Mouse (Mus musculus): ENCODE measurements around the gene Gna11. TPM values are rescaled to one million over a fixed set of nuclear protein-coding genes. Genes with fewer than 3 reads are reported as not detected.

The Gna11 gene
- total RNA-seq, 4 experiments from 2014 or later, result 99.3 to 110 (median 101) TPM

- DNase-seq (ENCODE audit: low spot score in 2 of 2), result no peak
These were observed 58.5 kb downstream of the Gna11 start for GRCm38 (mm10) chr10:81486496-81486895.

- DNase-seq (ENCODE audit: low spot score in 2 of 2), result no peak
These were observed 59.4 kb downstream of the Gna11 start for GRCm38 (mm10) chr10:81485479-81486018.

GRCm38 (mm10) chr10:81485060-81485449 is 59.9 kb downstream of the Gna11 start:
- DNase-seq (ENCODE audit: low spot score in 2 of 2), result no peak

GRCm38 (mm10) chr10:81484441-81485059 is 60.4 kb downstream of the Gna11 start:
- no peak for DNase-seq (ENCODE audit: low spot score in 2 of 2)

GRCm38 (mm10) chr10:81483983-81484382 is 61.0 kb downstream of the Gna11 start:
- no peak for DNase-seq (ENCODE audit: low spot score in 2 of 2)

GRCm38 (mm10) chr10:81482533-81482889 is 62.5 kb downstream of the Gna11 start, which contains the start of gene Celf5:
TSS of gene Celf5 (minus strand) at chr10:81482709.
- DNase-seq (ENCODE audit: low spot score in 2 of 2), result peak in 1 of 2 experiments; percentile 63

- DNase-seq (ENCODE audit: low spot score in 2 of 2), result no peak
These were observed 63.1 kb downstream of the Gna11 start for GRCm38 (mm10) chr10:81481605-81482532.

Small RNA genes lying within 50 kb of the gene (microRNA-seq; reads per million reads assigned to microRNA genes)
- gene Gm25595, result 0 reads per million in 2 experiments

Other genes with a start within 250 kb of the Gna11 start
- gene Cactin, start 224.1 kb downstream of the Gna11 start, total RNA-seq (2022), result 10 to 100 TPM; 27.7 to 30.9 (median 29.2) TPM
- gene Tbxa2r, start 216.5 kb downstream of the Gna11 start, total RNA-seq (2022), result 1 to 10 TPM in 2 of 4 experiments, under 1 TPM in 2; 0.63 to 1.3 (median 0.93) TPM
- gene Gipc3, start 201.9 kb downstream of the Gna11 start, total RNA-seq (2022), result 1 to 10 TPM; 2.0 to 2.3 (median 2.2) TPM
- gene Hmg20b, start 194.7 kb downstream of the Gna11 start, total RNA-seq (2022), result 10 to 100 TPM; 20.2 to 31.9 (median 27.2) TPM
- gene Mfsd12, start 187.7 kb downstream of the Gna11 start, total RNA-seq (2022), result 10 to 100 TPM; 36.8 to 42.2 (median 37.9) TPM
- 1 to 10 TPM in 3 of 4 experiments, under 1 TPM in 1; 0.77 to 2.4 (median 1.2) TPM for gene 4930404N11Rik, start 179.4 kb downstream of the Gna11 start, total RNA-seq (2022)
- 10 to 100 TPM; 66.8 to 73.4 (median 70.6) TPM for gene Fzr1, start 166.7 kb downstream of the Gna11 start, total RNA-seq (2022)
- 10 to 100 TPM; 81.4 to 89.7 (median 85.5) TPM for gene Dohh, start 160.8 kb downstream of the Gna11 start, total RNA-seq (2022)
- gene Gm48551, start 160.7 kb downstream of the Gna11 start, total RNA-seq (2022), result 1 to 10 TPM; 2.0 to 5.2 (median 4.0) TPM
- 1 to 10 TPM; 2.5 to 3.3 (median 2.6) TPM for gene Gm48552, start 156.2 kb downstream of the Gna11 start, total RNA-seq (2022)
- gene Smim24, start 152.1 kb downstream of the Gna11 start, total RNA-seq (2022), result 1 to 10 TPM in 2 of 4 experiments, under 1 TPM in 2; 0.50 to 1.6 (median 0.84) TPM
- gene Nfic, start 89.6 kb downstream of the Gna11 start, total RNA-seq (2022), result 10 to 100 TPM; 83.3 to 98.1 (median 85.4) TPM
- 100 to 1,000 TPM; 229 to 265 (median 242) TPM for gene Celf5, start 62.5 kb downstream of the Gna11 start, total RNA-seq (2022)
- gene Ncln, start 48.8 kb downstream of the Gna11 start, total RNA-seq (2022), result 10 to 100 TPM; 70.9 to 91.6 (median 73.7) TPM
- 1 to 10 TPM in 2 of 4 experiments, under 1 TPM in 2; 0.41 to 1.2 (median 0.89) TPM for gene S1pr4, start 45.1 kb downstream of the Gna11 start, total RNA-seq (2022)
- gene Gna15, start 21.0 kb downstream of the Gna11 start, total RNA-seq (2022), result 1 to 10 TPM; 3.4 to 6.1 (median 5.3) TPM
- 100 to 1,000 TPM; 719 to 760 (median 743) TPM for gene Aes, start 14.3 kb upstream of the Gna11 start, total RNA-seq (2022)
- gene Tle2, start 29.4 kb upstream of the Gna11 start, total RNA-seq (2022), result 10 to 100 TPM; 36.2 to 42.3 (median 39.2) TPM
- gene Tle6, start 55.9 kb upstream of the Gna11 start, total RNA-seq (2022), result 10 to 100 TPM; 10.3 to 17.2 (median 14.0) TPM
- gene BC025920, start 61.1 kb upstream of the Gna11 start, total RNA-seq (2022), result 1 to 10 TPM; 3.3 to 5.4 (median 3.9) TPM
- 10 to 100 TPM; 21.8 to 27.9 (median 25.2) TPM for gene Sirt6, start 82.6 kb upstream of the Gna11 start, total RNA-seq (2022)
- gene Ankrd24, start 83.3 kb upstream of the Gna11 start, total RNA-seq (2022), result 10 to 100 TPM; 39.7 to 47.9 (median 43.1) TPM
- gene Gm10778, start 103.9 kb upstream of the Gna11 start, total RNA-seq (2022), result 1 to 10 TPM; 2.7 to 5.4 (median 3.3) TPM
- gene Zfp433, start 159.6 kb upstream of the Gna11 start, total RNA-seq (2022), result 10 to 100 TPM in 3 of 4 experiments, 1 to 10 TPM in 1; 9.1 to 14.3 (median 11.6) TPM
- gene Gm3055, start 226.0 kb upstream of the Gna11 start, total RNA-seq (2022), result 10 to 100 TPM in 2 of 4 experiments, 1 to 10 TPM in 2; 7.0 to 11.3 (median 9.8) TPM

Measured in left cerebral cortex, adult 8-10 months (tissue).